Mouse (Mus musculus): Measurements from ENCODE around the gene Rcor1.

Rcor1 gene

GRCm38 (mm10) chr12:111038976-111039612 is at the start of gene Rcor1:
Gene Rcor1 (plus strand): TSS chr12:111039351.
- peak; percentile 98 to 99 for DNase-seq

GRCm38 (mm10) chr12:110989409-110989808 is 49.7 kb upstream of the Rcor1 start:
- no peak for DNase-seq

GRCm38 (mm10) chr12:110990500-110990899 is 48.7 kb upstream of the Rcor1 start:
- DNase-seq = no peak

- peak; percentile 63 to 70 for DNase-seq
These were observed 47.6 kb upstream of the Rcor1 start for GRCm38 (mm10) chr12:110991361-110992127.

- DNase-seq = peak; percentile 96 to 98
These were observed 47.0 kb upstream of the Rcor1 start for GRCm38 (mm10) chr12:110992128-110992553.

- DNase-seq = peak; percentile 20 to 28
These were observed 46.4 kb upstream of the Rcor1 start for GRCm38 (mm10) chr12:110992771-110993170.

GRCm38 (mm10) chr12:110993226-110993625 is 45.9 kb upstream of the Rcor1 start:
- DNase-seq = no peak

- no peak for DNase-seq
These were observed 44.5 kb upstream of the Rcor1 start for GRCm38 (mm10) chr12:110994666-110995065.

- DNase-seq = no peak
These were observed 41.1 kb upstream of the Rcor1 start for GRCm38 (mm10) chr12:110998092-110998491.

- DNase-seq = no peak
These were observed 39.3 kb upstream of the Rcor1 start for GRCm38 (mm10) chr12:110999820-111000219.

GRCm38 (mm10) chr12:111000956-111001355 is 38.2 kb upstream of the Rcor1 start:
- no peak for DNase-seq

GRCm38 (mm10) chr12:111004142-111004541 is 35.0 kb upstream of the Rcor1 start:
- DNase-seq = no peak

- no peak for DNase-seq
These were observed 33.3 kb upstream of the Rcor1 start for GRCm38 (mm10) chr12:111005803-111006202.

- no peak for DNase-seq
These were observed 32.8 kb upstream of the Rcor1 start for GRCm38 (mm10) chr12:111006339-111006738.

- DNase-seq = no peak
These were observed 31.7 kb upstream of the Rcor1 start for GRCm38 (mm10) chr12:111007134-111008103.

GRCm38 (mm10) chr12:111008500-111009490 is 30.4 kb upstream of the Rcor1 start:
- peak; percentile 24 to 30 for DNase-seq

- no peak for DNase-seq
These were observed 29.4 kb upstream of the Rcor1 start for GRCm38 (mm10) chr12:111009615-111010257.

- no peak for DNase-seq
These were observed 22.3 kb upstream of the Rcor1 start for GRCm38 (mm10) chr12:111016807-111017206.

GRCm38 (mm10) chr12:111018068-111018467 is 21.1 kb upstream of the Rcor1 start:
- DNase-seq = no peak

- no peak for DNase-seq
These were observed 20.1 kb upstream of the Rcor1 start for GRCm38 (mm10) chr12:111019086-111019485.

- no peak for DNase-seq
These were observed 18.0 kb upstream of the Rcor1 start for GRCm38 (mm10) chr12:111021138-111021537.

Measured in cerebellum, postnatal 36 days (tissue).